Mouse (Mus musculus) MEL (cell line): Measurements from ENCODE around the gene Ubl5. TPM values are rescaled to one million over a fixed set of nuclear protein-coding genes. Genes with fewer than 3 reads are reported as not detected.

Experiments used
- DNase-seq: peaks from one replicate; pipeline ENCODE4 v3.0.0; 2011; ENCODE audit warnings: low read depth, low spot score
- H3K27ac ChIP-seq: 2 replicates; pipeline ENCODE4 v1.5.1; 2012; ENCODE audit warnings: low read depth, mild to moderate bottlenecking, control low read depth, low read length, moderate library complexity; ENCODE audit not compliant: control insufficient read depth
- H3K27me3 ChIP-seq, 2 experiments: fragments of 150-350 bp in 1 of 2; sonication (generic) in 1 of 2; 2 replicates each; pipeline ENCODE4 v1.6.1; 2012; ENCODE audit warnings: low read length in 2 of 2, mild to moderate bottlenecking in 2 of 2, improper control_type of control experiment in 1 of 2, moderate library complexity in 1 of 2; ENCODE audit not compliant: insufficient read depth in 2 of 2, control insufficient read depth in 1 of 2
- H3K36me3 ChIP-seq, 2 experiments: 2 replicates each; pipeline ENCODE4 v1.6.1; 2012 to 2014; ENCODE audit warnings: low read length in 2 of 2, improper control_type of control experiment in 1 of 2, inconsistent platforms in 1 of 2, mild to moderate bottlenecking in 1 of 2; ENCODE audit not compliant: insufficient read depth in 2 of 2, control insufficient read depth in 1 of 2
- H3K4me1 ChIP-seq, 2 experiments: fragments of 150-350 bp in 1 of 2; sonication (generic) in 1 of 2; 2 replicates each; pipeline ENCODE4 v1.6.1; 2012; ENCODE audit warnings: low read length in 2 of 2, improper control_type of control experiment in 1 of 2, mild to moderate bottlenecking in 1 of 2; ENCODE audit not compliant: insufficient read depth in 2 of 2, control insufficient read depth in 1 of 2
- H3K4me3 ChIP-seq, 2 experiments: fragments of 150-350 bp in 1 of 2; sonication (generic) in 1 of 2; 2 replicates each; pipeline ENCODE4 v1.5.1; 2012; ENCODE audit warnings: low read depth in 2 of 2, low read length in 2 of 2, mild to moderate bottlenecking in 2 of 2, moderate library complexity in 2 of 2, control low read depth in 1 of 2, improper control_type of control experiment in 1 of 2; ENCODE audit not compliant: control insufficient read depth in 1 of 2, insufficient read depth in 1 of 2
- H3K79me2 ChIP-seq: 2 replicates; pipeline ENCODE4 v1.6.1; 2012; ENCODE audit warnings: mild to moderate bottlenecking, low read length, moderate library complexity; ENCODE audit not compliant: control insufficient read depth, poor library complexity, insufficient read depth
- H3K9ac ChIP-seq: 2 replicates; pipeline ENCODE4 v1.6.1; 2012; ENCODE audit warnings: low read depth, mild to moderate bottlenecking, control low read depth, low read length, moderate library complexity; ENCODE audit not compliant: control insufficient read depth, poor library complexity, severe bottlenecking
- H3K9me3 ChIP-seq: fragments of 150-350 bp; sonication (generic); replicated peaks from 2 replicates; pipeline ENCODE4 v1.6.1; 2012; ENCODE audit warnings: mild to moderate bottlenecking, low read length, improper control_type of control experiment, moderate library complexity; ENCODE audit not compliant: insufficient read depth
- GATA1 ChIP-seq: IDR thresholded peaks from 2 replicates; pipeline ENCODE4 v1.6.1; 2011; ENCODE audit warnings: low read depth, low read length, improper control_type of control experiment
- KAT2A ChIP-seq: conservative IDR thresholded peaks from 2 replicates; pipeline ENCODE4 v1.6.1; 2012; ENCODE audit warnings: low read depth, low read length, improper control_type of control experiment, inconsistent platforms
- MAZ ChIP-seq: IDR thresholded peaks from 2 replicates; pipeline ENCODE4 v1.6.1; 2012; ENCODE audit warnings: low read depth, mild to moderate bottlenecking, inconsistent platforms, low read length, improper control_type of control experiment
- MXI1 ChIP-seq: IDR thresholded peaks from 2 replicates; pipeline ENCODE4 v1.6.1; 2011; ENCODE audit warnings: mild to moderate bottlenecking, low read depth, low read length, improper control_type of control experiment
- MYC ChIP-seq: IDR thresholded peaks from 2 replicates; pipeline ENCODE4 v1.6.1; 2011; ENCODE audit warnings: low read depth, mild to moderate bottlenecking, low read length, improper control_type of control experiment, moderate library complexity
- NELFE ChIP-seq: IDR thresholded peaks from 2 replicates; pipeline ENCODE4 v1.6.1; 2011; ENCODE audit warnings: low read depth, low read length, improper control_type of control experiment
- POLR2AphosphoS2 ChIP-seq: IDR thresholded peaks from 2 replicates; pipeline ENCODE4 v1.6.1; 2011; ENCODE audit warnings: low read length, improper control_type of control experiment
- POLR2AphosphoS5 ChIP-seq: IDR thresholded peaks from 2 replicates; pipeline ENCODE4 v1.6.1; 2012; ENCODE audit warnings: low read depth, borderline replicate concordance, mild to moderate bottlenecking, inconsistent platforms, low read length, moderate library complexity, mixed read lengths
- SIN3A ChIP-seq: IDR thresholded peaks from 2 replicates; pipeline ENCODE4 v1.6.1; 2012; ENCODE audit warnings: low read length, improper control_type of control experiment, inconsistent platforms
- SMC3 ChIP-seq: IDR thresholded peaks from 2 replicates; pipeline ENCODE4 v1.6.1; 2011; ENCODE audit warnings: low read depth, low read length, improper control_type of control experiment
- TAL1 ChIP-seq: IDR thresholded peaks from 2 replicates; pipeline ENCODE4 v1.6.1; 2012; ENCODE audit warnings: mild to moderate bottlenecking, inconsistent platforms, low read length, moderate library complexity, mixed read lengths
- TBP ChIP-seq: IDR thresholded peaks from 2 replicates; pipeline ENCODE4 v1.8.0; 2011; ENCODE audit warnings: low read depth, low read length, improper control_type of control experiment
- polyA plus RNA-seq, 2 experiments: library from polyadenylated mRNA; stranded (reverse) in 1 of 2; unstranded in 1 of 2; fragments of >175 nt in 1 of 2; fragments of >200 nt in 1 of 2; gene quantifications; 2 replicates each; pipeline versions ENCODE4 v1.2.1 to v1.2.4; 2012; ENCODE audit warnings: low replicate concordance in 2 of 2, low read depth in 1 of 2; ENCODE audit not compliant: insufficient read length in 2 of 2, insufficient read depth in 1 of 2, missing spikeins in 1 of 2
- total RNA-seq: library from RNA; depleted of rRNA; stranded (reverse); fragments of 300-350 nt; gene quantifications from 2 replicates; pipeline ENCODE4 v1.2.3, GENCODE M21; 2012; rRNA removed

Ubl5 gene
- total and polyA plus RNA-seq, 3 experiments = 850 to 1,103 TPM; not detected in 1

DNA sequence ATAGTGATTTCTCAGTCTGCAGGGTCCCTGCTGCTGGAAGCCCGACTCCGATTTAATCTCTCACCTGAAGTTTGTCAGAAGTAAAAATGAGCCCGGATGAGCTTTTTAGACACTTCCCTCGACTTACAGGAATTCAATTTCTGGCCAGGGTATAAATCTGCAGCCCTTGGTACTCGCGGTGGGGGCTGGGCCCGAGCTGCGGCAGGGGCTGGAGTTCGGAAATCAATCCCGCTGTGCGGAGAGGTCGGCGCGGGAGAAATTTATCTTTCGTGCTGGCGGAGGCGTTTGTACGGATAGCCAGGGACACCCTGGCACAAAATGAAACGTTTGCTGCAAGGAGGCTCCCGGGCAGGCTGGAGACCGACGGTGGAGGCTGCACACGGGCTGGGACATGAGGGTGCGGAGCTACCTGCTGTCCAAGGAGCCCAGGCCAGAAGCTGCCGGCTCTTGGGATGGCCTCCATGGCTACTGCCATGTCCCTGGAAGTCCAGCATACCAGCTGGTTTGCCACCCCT lies 52.1 kb downstream of the Ubl5 start:
- H3K36me3 ChIP-seq = no peaks in the 10 kb centered on the region
- H3K27me3 ChIP-seq = peaks cover 3 to 14% of the 10 kb centered on the region in 2 experiments
- H3K9ac ChIP-seq = no peak overlapping the region
- no peaks in the 10 kb centered on the region for H3K9me3 ChIP-seq
- no peak for DNase-seq
- no peak overlapping the region for H3K27ac ChIP-seq
- H3K4me1 ChIP-seq = no peaks in the 10 kb centered on the region
- no peaks in the 10 kb centered on the region for H3K79me2 ChIP-seq
- no peak overlapping the region for H3K4me3 ChIP-seq
- no peak for TF ChIP-seq MYC

DNA sequence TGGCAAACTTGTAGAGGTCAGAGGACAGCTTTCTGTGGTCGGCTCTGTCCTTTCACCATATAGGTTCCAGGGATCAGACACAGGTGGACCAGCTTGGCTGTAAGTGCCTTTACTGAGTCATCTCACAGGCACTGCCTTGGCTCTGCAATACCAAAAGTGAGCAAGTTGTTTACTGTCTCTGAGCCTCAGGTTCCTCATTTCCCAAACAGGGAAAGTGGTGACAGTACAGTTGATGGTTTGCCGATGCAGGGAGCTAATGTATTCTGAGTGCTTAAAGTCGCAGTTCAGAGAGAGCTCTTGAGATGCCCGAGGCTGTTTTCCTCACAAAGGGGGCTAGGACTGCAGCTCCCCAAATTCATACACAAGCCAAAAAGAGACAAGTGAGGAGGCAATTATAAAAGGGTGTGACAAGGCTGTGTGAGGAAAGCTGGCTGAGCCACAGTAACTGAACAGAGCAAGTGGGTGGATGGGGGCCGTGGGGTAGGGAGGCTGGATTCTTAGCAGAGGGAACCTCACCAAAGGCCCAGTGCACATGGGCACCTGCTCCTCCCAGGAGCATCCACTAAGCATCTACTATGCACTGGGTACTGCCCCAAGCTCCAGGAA lies 53.5 kb downstream of the Ubl5 start:
- no peak overlapping the region for H3K9ac ChIP-seq
- TF ChIP-seq POLR2AphosphoS5 = no peak
- TF ChIP-seq POLR2AphosphoS2 = no peak
- TF ChIP-seq MAZ = no peak
- no peak for TF ChIP-seq TAL1
- no peak for TF ChIP-seq SMC3
- no peak for TF ChIP-seq GATA1
- no peak for TF ChIP-seq TBP
- no peak for TF ChIP-seq KAT2A
- no peak for TF ChIP-seq NELFE
- TF ChIP-seq MXI1 = no peak
- no peak for TF ChIP-seq SIN3A
- peaks cover 3 to 14% of the 10 kb centered on the region in 2 experiments for H3K27me3 ChIP-seq

More for the DNA sequence above, 53.5 kb downstream of the Ubl5 start:
- no peaks in the 10 kb centered on the region for H3K79me2 ChIP-seq
- H3K4me1 ChIP-seq = no peaks in the 10 kb centered on the region
- no peaks in the 10 kb centered on the region for H3K36me3 ChIP-seq
- no peak for DNase-seq
- no peak overlapping the region for H3K4me3 ChIP-seq
- H3K9me3 ChIP-seq = no peaks in the 10 kb centered on the region
- H3K27ac ChIP-seq = no peak overlapping the region

Other genes with a start within 250 kb of the Ubl5 start
- 50.5 and 52.5 TPM in 2 replicates for gene Zfp26, start 182.7 kb upstream of the Ubl5 start, total RNA-seq
- gene Zfp26, start 182.7 kb upstream of the Ubl5 start, polyA plus RNA-seq = 10 to 100 TPM; 18.5 to 55.4 TPM
- 32.1 and 41.5 TPM in 2 replicates for gene Zfp426, start 150.1 kb upstream of the Ubl5 start, total RNA-seq
- gene Zfp426, start 150.1 kb upstream of the Ubl5 start, polyA plus RNA-seq = 10 to 100 TPM in 1 of 2 experiments, not detected in 1; 30.7 TPM
- gene Zfp266, start 121.5 kb upstream of the Ubl5 start, total RNA-seq = 68.1 and 88.0 TPM in 2 replicates
- 10 to 100 TPM; 30.7 to 31.5 TPM for gene Zfp266, start 121.5 kb upstream of the Ubl5 start, polyA plus RNA-seq
- 7.8 and 10.2 TPM in 2 replicates for gene Zfp846, start 61.6 kb upstream of the Ubl5 start, total RNA-seq
- gene Zfp846, start 61.6 kb upstream of the Ubl5 start, polyA plus RNA-seq = 10 to 100 TPM in 1 of 2 experiments, not detected in 1; 11.2 TPM
- 14.9 and 16.4 TPM in 2 replicates for gene Fbxl12, start 1.9 kb downstream of the Ubl5 start, total RNA-seq
- 10 to 100 TPM in 1 of 2 experiments, not detected in 1; 44.0 TPM for gene Fbxl12, start 1.9 kb downstream of the Ubl5 start, polyA plus RNA-seq
- gene Pin1, start 9.2 kb downstream of the Ubl5 start, total RNA-seq = 179 and 202 TPM in 2 replicates
- gene Pin1, start 9.2 kb downstream of the Ubl5 start, polyA plus RNA-seq = 100 to 1,000 TPM; 136 to 201 TPM
- gene Olfm2, start 103.5 kb downstream of the Ubl5 start, total RNA-seq = 0.26 and 0.54 TPM in 2 replicates
- 1 to 10 TPM in 1 of 2 experiments, not detected in 1; 1.9 TPM for gene Olfm2, start 103.5 kb downstream of the Ubl5 start, polyA plus RNA-seq
- gene Col5a3, start 172.2 kb downstream of the Ubl5 start, total RNA-seq = 0.07 and 0.08 TPM in 2 replicates
- under 1 TPM in 1 of 2 experiments, not detected in 1; 0.53 TPM for gene Col5a3, start 172.2 kb downstream of the Ubl5 start, polyA plus RNA-seq
- not detected in 2 replicates for gene Rdh8, start 175.6 kb downstream of the Ubl5 start, total RNA-seq
- not detected for gene Rdh8, start 175.6 kb downstream of the Ubl5 start, polyA plus RNA-seq
- 53.9 and 63.7 TPM in 2 replicates for gene A230050P20Rik, start 225.8 kb downstream of the Ubl5 start, total RNA-seq
- gene A230050P20Rik, start 225.8 kb downstream of the Ubl5 start, polyA plus RNA-seq = 100 to 1,000 TPM; 190 to 199 TPM
- 10.9 and 18.1 TPM in 2 replicates for gene Angptl6, start 236.8 kb downstream of the Ubl5 start, total RNA-seq
- 10 to 100 TPM in 1 of 2 experiments, not detected in 1; 22.6 TPM for gene Angptl6, start 236.8 kb downstream of the Ubl5 start, polyA plus RNA-seq
- 612 and 763 TPM in 2 replicates for gene Ppan, start 245.3 kb downstream of the Ubl5 start, total RNA-seq
- 100 to 1,000 TPM; 251 to 953 TPM for gene Ppan, start 245.3 kb downstream of the Ubl5 start, polyA plus RNA-seq